Mouse (Mus musculus) liver, adult 2 months (tissue): ENCODE measurements around the gene Prpf3. TPM values are rescaled to one million over a fixed set of nuclear protein-coding genes. Genes with fewer than 3 reads are reported as not detected.
A peak's percentile ranks its signal among the peaks of the same experiment; 100 is the strongest.
"Not testable (repeated sequence)": the region's sequence is repeated elsewhere in the genome, so short reads cannot be mapped to it uniquely, and the experiment has no call there.

Experiments used
- DNase-seq: peaks from one replicate; pipeline ENCODE4 v3.0.0-alpha.2; 2011; ENCODE audit warnings: low read depth, low spot score; ENCODE audit errors: extremely low read depth
- H3K27ac ChIP-seq: fragments of 200-500 bp; replicated peaks from 2 replicates; pipeline ENCODE4 v1.5.1; 2012; ENCODE audit warnings: low read depth, mild to moderate bottlenecking, control low read depth, inconsistent platforms, low read length; ENCODE audit not compliant: insufficient read depth
- H3K27me3 ChIP-seq: fragments of 200-500 bp; 2 replicates; pipeline ENCODE4 v1.6.1; 2012; ENCODE audit warnings: mild to moderate bottlenecking, moderate library complexity, low read length, inconsistent platforms; ENCODE audit not compliant: control insufficient read depth, insufficient read depth
- H3K36me3 ChIP-seq: fragments of 200-500 bp; 2 replicates; pipeline ENCODE4 v1.6.1; 2012; ENCODE audit warnings: low read length, inconsistent platforms; ENCODE audit not compliant: control insufficient read depth, insufficient read depth
- H3K4me1 ChIP-seq: fragments of 200-500 bp; 2 replicates; pipeline ENCODE4 v1.6.1; 2011; ENCODE audit warnings: low read length; ENCODE audit not compliant: control insufficient read depth, insufficient read depth
- H3K4me3 ChIP-seq: fragments of 200-500 bp; 2 replicates; pipeline ENCODE4 v1.5.1; 2011; ENCODE audit warnings: low read depth, mild to moderate bottlenecking, control low read depth, low read length, moderate library complexity; ENCODE audit not compliant: insufficient read depth
- H3K79me2 ChIP-seq: fragments of 200-500 bp; 2 replicates; pipeline ENCODE4 v1.6.1; 2012; ENCODE audit warnings: inconsistent platforms, mild to moderate bottlenecking, low read length, moderate library complexity; ENCODE audit not compliant: control insufficient read depth, insufficient read depth
- H3K9ac ChIP-seq: fragments of 200-500 bp; 2 replicates; pipeline ENCODE4 v1.6.1; 2012; ENCODE audit warnings: low read depth, mild to moderate bottlenecking, control low read depth, inconsistent platforms, low read length
- CTCF ChIP-seq: fragments of 200-500 bp; IDR thresholded peaks from 2 replicates; pipeline ENCODE4 v1.5.1; 2011; ENCODE audit warnings: low read depth, low read length, control low read depth
- POLR2A ChIP-seq: fragments of 200-500 bp; IDR thresholded peaks from 2 replicates; pipeline ENCODE4 v1.6.1; 2011; ENCODE audit warnings: low read length, control low read depth; ENCODE audit not compliant: insufficient read depth; ENCODE audit errors: extremely low read depth
- WGBS: fragments of 180-500 bp; shearing (Covaris S2); methylation state at CpG from one replicate; pipeline ENCODE4 v1.1.7; 2018; 5-methylcytosine and 5-hydroxymethylcytosine counted together
- polyA plus RNA-seq: library from polyadenylated mRNA; depleted of rRNA; stranded (reverse); fragments of >200 nt; gene quantifications from 2 replicates; pipeline ENCODE4 v1.2.3, GENCODE M21; 2012
- total RNA-seq: library from RNA; depleted of rRNA; stranded (reverse); fragments of >200 nt; gene quantifications from 2 replicates; pipeline ENCODE4 v1.2.3, GENCODE M21; 2014

Prpf3 gene
- total and polyA plus RNA-seq, 2 experiments, result 7.4 to 7.8 TPM

- Histone ChIP-seq H3K27ac (peak overlapping the region; percentile 95), H3K27me3 (no peaks in the 10 kb centered on the region), H3K79me2 (no peaks in the 10 kb centered on the region), H3K36me3 (no peaks in the 10 kb centered on the region), H3K9ac (peak overlapping the region; percentile 10), H3K4me3 (no peak overlapping the region), H3K4me1 (peaks cover 23% of the 10 kb centered on the region)
- DNase-seq, result peak; percentile 93
- TF ChIP-seq POLR2A (no peak), CTCF (no peak)
- WGBS, result 19% methylated on average over 9 of the region's 9 CpGs
Measured at GRCm38 (mm10) chr3:95901616-95902372, 46.1 kb upstream of the Prpf3 start.

- H3K9ac ChIP-seq, result no peak overlapping the region
- H3K27ac ChIP-seq, result no peak overlapping the region
- TF ChIP-seq POLR2A, result no peak
- no peak for TF ChIP-seq CTCF
- H3K27me3 ChIP-seq, result no peaks in the 10 kb centered on the region
- no peak for DNase-seq
- H3K4me3 ChIP-seq, result no peak overlapping the region
- no peaks in the 10 kb centered on the region; the same call in 1 of the 2 replicates for H3K36me3 ChIP-seq
- no peaks in the 10 kb centered on the region for H3K79me2 ChIP-seq
- H3K4me1 ChIP-seq, result peaks cover 19% of the 10 kb centered on the region
- 69% methylated on average over 13 of the region's 13 CpGs for WGBS
Measured at GRCm38 (mm10) chr3:95899800-95900524, 44.3 kb upstream of the Prpf3 start.

GRCm38 (mm10) chr3:95895501-95895900 is 39.8 kb upstream of the Prpf3 start:
- not testable (repeated sequence) for H3K9ac ChIP-seq, H3K4me3 ChIP-seq, H3K27ac ChIP-seq, H3K36me3 ChIP-seq, H3K27me3 ChIP-seq, H3K79me2 ChIP-seq, DNase-seq, H3K4me1 ChIP-seq
- 88% methylated on average over 7 of the region's 7 CpGs for WGBS

GRCm38 (mm10) chr3:95894317-95895160 is 38.9 kb upstream of the Prpf3 start:
- Histone ChIP-seq H3K36me3 (no peaks in the 10 kb centered on the region; the same call in 1 of the 2 replicates), H3K4me3 (peak overlapping the region; percentile 84), H3K79me2 (no peaks in the 10 kb centered on the region), H3K9ac (peak overlapping the region; percentile 92), H3K27me3 (no peaks in the 10 kb centered on the region), H3K27ac (peak overlapping the region; percentile 98), H3K4me1 (peaks cover 8% of the 10 kb centered on the region)
- peak; percentile 51 for DNase-seq
- WGBS, result 5% methylated on average over 16 of the region's 16 CpGs
- TF ChIP-seq CTCF, result no peak
- no peak for TF ChIP-seq POLR2A

GRCm38 (mm10) chr3:95893606-95894316 is 38.1 kb upstream of the Prpf3 start, which contains the start of gene Aph1a:
Gene Aph1a (plus strand): TSS chr3:95893969.
- WGBS, result under 1% methylated on average over 32 of the region's 43 CpGs
- Histone ChIP-seq H3K4me3 (peak within 1 kb of the TSS; percentile 84), H3K27ac (peak within 1 kb of the TSS; percentile 98), H3K9ac (peak within 1 kb of the TSS; percentile 92)
- DNase-seq, result peak; percentile 96
- H3K79me2 ChIP-seq, H3K4me1 ChIP-seq, H3K27me3 ChIP-seq, H3K36me3 ChIP-seq: not testable (repeated sequence)
